ENCODE assay signal across 28 mouse cellular contexts in the genomic region with DNA sequence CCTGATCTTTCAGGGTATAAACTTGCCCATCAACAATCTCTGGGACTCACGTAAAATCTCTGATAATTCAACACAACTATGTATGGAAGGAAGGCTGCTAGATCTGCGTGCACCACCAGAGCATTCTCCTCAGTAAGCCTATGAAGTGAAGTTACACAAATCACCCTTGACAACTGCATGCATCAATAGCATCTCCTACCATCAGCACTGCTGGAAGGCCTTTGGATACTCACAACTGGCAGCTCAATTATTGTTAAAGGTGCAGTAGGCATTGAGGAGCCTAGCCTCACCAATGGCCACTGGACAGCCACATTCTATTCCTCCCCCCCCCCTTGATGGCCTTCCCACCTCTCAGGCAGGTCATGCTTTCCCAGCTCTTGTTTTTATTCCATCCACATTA.
"Had no signal": no experiment of that assay in that cellular context is flagged by ENCODE, and none has a peak within 500 bp of the region (broad histone marks: within the 10 kb centered on the region; RNA-seq: fewer than 3 reads in every experiment).

No protein-coding gene starts in this region.

- H3K27ac ChIP-seq: embryonic facial prominence, embryonic 10.5 days; embryonic facial prominence, embryonic 12.5 days; embryonic facial prominence, embryonic 13.5 days; embryonic facial prominence, embryonic 15.5 days; forebrain, embryonic 10.5 days; forebrain, embryonic 12.5 days; forebrain, embryonic 13.5 days; forebrain, embryonic 15.5 days; gastrocnemius, adult 2 months; heart, adult 2 months had no signal

- H3K27me3 ChIP-seq: embryonic facial prominence, embryonic 12.5 days; embryonic facial prominence, embryonic 13.5 days; embryonic facial prominence, embryonic 15.5 days; forebrain, embryonic 12.5 days; forebrain, embryonic 13.5 days; forebrain, embryonic 15.5 days had no signal

- DNase-seq: cerebellum, adult 2 months; cerebellum, adult 8-10 months; cerebellum, adult 9-10 months; cerebellum, adult 9-11 months; cerebellum, postnatal 10 days; cerebellum, postnatal 14 days; cerebellum, postnatal 25 days; cerebellum, postnatal 36 days; embryo, embryonic 11 days; forebrain, postnatal 0 days; gastrocnemius, adult 2 months; gastrocnemius, postnatal 10 days; gastrocnemius, postnatal 14 days; gastrocnemius, postnatal 25 days; gastrocnemius, postnatal 36 days; heart, adult 18-20 months; heart, adult 2 months had no signal

- H3K4me3 ChIP-seq: embryonic facial prominence, embryonic 10.5 days; embryonic facial prominence, embryonic 12.5 days; embryonic facial prominence, embryonic 13.5 days; embryonic facial prominence, embryonic 15.5 days; erythroblast, embryonic 14.5 days; forebrain, embryonic 10.5 days; forebrain, embryonic 12.5 days; forebrain, embryonic 13.5 days; forebrain, embryonic 15.5 days; gastrocnemius, adult 2 months; heart, adult 2 months had no signal

- H3K4me1 ChIP-seq: forebrain, embryonic 10.5 days; forebrain, embryonic 13.5 days had no signal

- H3K36me3 ChIP-seq: embryonic facial prominence, embryonic 10.5 days; embryonic facial prominence, embryonic 12.5 days; embryonic facial prominence, embryonic 13.5 days; embryonic facial prominence, embryonic 15.5 days; forebrain, embryonic 10.5 days; forebrain, embryonic 12.5 days; forebrain, embryonic 15.5 days had no signal

- H3K9me3 ChIP-seq: embryonic facial prominence, embryonic 10.5 days; embryonic facial prominence, embryonic 12.5 days; embryonic facial prominence, embryonic 13.5 days; embryonic facial prominence, embryonic 15.5 days; forebrain, embryonic 10.5 days; forebrain, embryonic 12.5 days; forebrain, embryonic 13.5 days; forebrain, embryonic 15.5 days had no signal

- H3K4me2 ChIP-seq: embryonic facial prominence, embryonic 12.5 days; embryonic facial prominence, embryonic 13.5 days; embryonic facial prominence, embryonic 15.5 days; forebrain, embryonic 12.5 days; forebrain, embryonic 13.5 days; forebrain, embryonic 15.5 days had no signal

- H3K9ac ChIP-seq: embryonic facial prominence, embryonic 12.5 days; embryonic facial prominence, embryonic 13.5 days; embryonic facial prominence, embryonic 15.5 days; forebrain, embryonic 12.5 days; forebrain, embryonic 13.5 days; forebrain, embryonic 15.5 days; forebrain, postnatal 0 days had no signal

- ATAC-seq: forebrain, embryonic 13.5 days; forebrain, embryonic 14.5 days; forebrain, embryonic 15.5 days; forebrain, embryonic 16.5 days; forebrain, postnatal 0 days had no signal
